Mouse (Mus musculus): Measurements from ENCODE around the gene Rxfp4. TPM values are rescaled to one million over a fixed set of nuclear protein-coding genes. Genes with fewer than 3 reads are reported as not detected.
A peak's percentile ranks its signal among the peaks of the same experiment; 100 is the strongest.

Rxfp4 gene
- polyA plus RNA-seq, 1 experiment, result not detected

DNA sequence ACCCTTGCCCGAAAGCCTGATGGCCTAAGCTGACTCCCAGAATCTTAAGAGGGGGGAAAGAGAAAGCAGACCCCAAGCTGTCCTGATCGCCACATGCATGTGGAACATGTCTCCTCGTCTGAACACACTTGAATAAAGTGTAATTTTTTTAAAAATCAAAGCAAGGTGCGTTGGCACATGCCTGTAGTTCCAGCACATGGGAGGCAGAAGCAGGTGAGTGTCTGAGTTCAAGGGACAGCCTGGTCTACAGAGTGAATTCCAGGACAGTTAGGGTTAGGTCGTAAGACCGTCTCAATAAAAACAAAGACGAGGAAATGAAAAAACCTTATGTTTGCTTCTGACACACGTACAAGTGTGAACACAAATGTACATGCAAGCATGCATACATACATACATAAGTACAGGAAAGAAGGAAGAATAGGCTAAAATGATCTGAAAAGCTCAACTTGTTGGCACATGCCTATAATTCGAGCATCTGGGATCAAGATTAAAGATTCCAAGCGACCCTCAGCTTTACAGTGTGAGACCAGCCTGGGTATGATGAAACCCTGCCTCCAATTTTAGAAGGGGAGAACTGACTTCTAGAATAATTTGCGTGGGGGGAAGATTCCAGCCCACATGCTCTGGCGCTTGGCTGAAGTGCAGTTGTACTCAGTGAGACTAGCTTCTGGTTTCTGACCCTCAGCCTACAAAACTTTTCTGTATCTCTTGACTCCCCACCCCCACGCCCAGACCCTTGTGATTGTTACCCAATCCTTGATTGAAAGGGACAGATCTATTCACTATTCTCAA is 2.0 kb downstream of the Rxfp4 start:
- no peak for DNase-seq (ENCODE audit: low read depth)
- no peak for TF ChIP-seq POLR2A (IDR thresholded peaks at IDR 0.05; ENCODE audit: borderline replicate concordance, extremely low read depth, insufficient read depth, insufficient read length, poor library complexity, severe bottlenecking)
- no peak for TF ChIP-seq CTCF (IDR thresholded peaks at IDR 0.05; ENCODE audit: borderline replicate concordance, extremely low read depth, insufficient read depth, insufficient read length)

DNA sequence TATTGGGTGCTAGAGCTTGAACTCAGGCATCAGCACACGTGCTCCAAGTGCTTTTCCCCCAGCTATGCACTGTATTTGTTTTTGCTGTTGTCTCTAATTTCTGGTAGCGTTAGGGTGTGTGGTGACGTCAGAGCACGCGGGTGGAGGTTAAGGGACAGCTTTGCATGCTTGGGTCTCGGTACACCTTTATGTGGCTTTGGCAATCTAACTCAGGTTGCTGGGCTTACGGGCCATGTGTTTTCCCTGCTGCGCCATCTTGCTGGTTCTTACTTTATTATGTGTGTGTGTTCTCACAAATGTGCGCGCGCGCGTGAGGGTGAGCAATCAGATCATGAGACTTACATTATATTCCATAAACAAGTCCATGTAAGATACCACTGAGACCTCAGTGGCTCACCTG is 3.0 kb downstream of the Rxfp4 start:
- DNase-seq (ENCODE audit: low read depth), result no peak
- TF ChIP-seq CTCF (IDR thresholded peaks at IDR 0.05; ENCODE audit: borderline replicate concordance, extremely low read depth, insufficient read depth, insufficient read length), result no peak
- no peak for TF ChIP-seq POLR2A (IDR thresholded peaks at IDR 0.05; ENCODE audit: borderline replicate concordance, extremely low read depth, insufficient read depth, insufficient read length, poor library complexity, severe bottlenecking)

DNA sequence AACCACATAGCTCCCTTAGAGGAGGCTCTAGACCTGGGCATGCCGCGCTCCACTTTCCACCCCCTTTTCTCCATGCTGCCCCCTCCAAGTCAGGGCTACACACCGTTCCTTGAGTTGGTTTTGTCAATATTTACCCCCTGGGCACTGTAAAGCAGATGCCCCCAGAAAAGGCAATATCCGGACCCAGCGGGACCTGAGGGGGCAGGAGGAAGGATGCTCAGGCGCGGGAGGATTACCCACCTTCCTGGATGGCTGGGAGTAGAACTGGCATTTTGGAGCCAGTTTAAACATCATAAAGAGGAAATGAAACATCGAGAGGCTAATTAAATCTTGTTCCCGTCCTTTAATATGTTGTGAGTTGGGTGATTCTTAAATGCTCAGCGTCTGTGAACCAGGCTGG is 3.8 kb downstream of the Rxfp4 start:
- DNase-seq (ENCODE audit: low read depth), result no peak
- no peak for TF ChIP-seq POLR2A (IDR thresholded peaks at IDR 0.05; ENCODE audit: borderline replicate concordance, extremely low read depth, insufficient read depth, insufficient read length, poor library complexity, severe bottlenecking)
- no peak for TF ChIP-seq CTCF (IDR thresholded peaks at IDR 0.05; ENCODE audit: borderline replicate concordance, extremely low read depth, insufficient read depth, insufficient read length)

DNA sequence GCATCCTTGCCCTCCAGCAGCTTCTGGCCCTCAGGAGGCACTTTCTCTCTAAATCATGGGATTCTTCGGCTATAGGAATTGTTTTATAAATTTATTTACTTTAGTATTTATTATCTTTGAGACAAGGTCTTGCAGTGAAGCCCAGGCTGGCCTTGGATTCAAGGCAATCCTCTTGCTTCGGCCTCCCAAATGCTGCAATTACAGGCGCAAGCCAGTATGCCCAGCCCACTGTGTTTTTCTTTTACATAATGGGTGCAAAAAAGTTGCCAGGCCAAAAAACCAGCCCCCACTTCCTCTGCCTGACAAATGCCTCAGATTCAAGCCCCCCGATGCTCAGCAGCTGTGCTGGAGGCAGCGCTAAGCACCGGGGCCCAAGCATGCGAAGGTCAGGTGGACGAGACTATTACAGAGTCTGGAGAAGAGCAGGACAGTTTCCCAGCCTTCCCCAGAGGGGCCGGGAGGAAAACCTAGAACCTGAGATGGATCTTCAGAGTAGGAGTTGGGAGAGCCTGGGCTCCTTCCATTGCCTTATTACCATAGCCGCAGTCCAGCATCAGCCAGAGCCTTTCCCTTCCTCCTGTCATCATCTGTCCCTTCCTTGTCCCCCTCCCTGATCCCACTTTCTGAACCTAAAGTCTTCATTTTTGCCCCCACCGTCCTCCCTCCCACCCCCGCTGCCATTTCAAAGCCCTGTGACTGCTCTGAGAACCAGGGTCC is 4.3 kb downstream of the Rxfp4 start:
- no peak for DNase-seq (ENCODE audit: low read depth)
- no peak for TF ChIP-seq POLR2A (IDR thresholded peaks at IDR 0.05; ENCODE audit: borderline replicate concordance, extremely low read depth, insufficient read depth, insufficient read length, poor library complexity, severe bottlenecking)
- TF ChIP-seq CTCF (IDR thresholded peaks at IDR 0.05; ENCODE audit: borderline replicate concordance, extremely low read depth, insufficient read depth, insufficient read length), result no peak

DNA sequence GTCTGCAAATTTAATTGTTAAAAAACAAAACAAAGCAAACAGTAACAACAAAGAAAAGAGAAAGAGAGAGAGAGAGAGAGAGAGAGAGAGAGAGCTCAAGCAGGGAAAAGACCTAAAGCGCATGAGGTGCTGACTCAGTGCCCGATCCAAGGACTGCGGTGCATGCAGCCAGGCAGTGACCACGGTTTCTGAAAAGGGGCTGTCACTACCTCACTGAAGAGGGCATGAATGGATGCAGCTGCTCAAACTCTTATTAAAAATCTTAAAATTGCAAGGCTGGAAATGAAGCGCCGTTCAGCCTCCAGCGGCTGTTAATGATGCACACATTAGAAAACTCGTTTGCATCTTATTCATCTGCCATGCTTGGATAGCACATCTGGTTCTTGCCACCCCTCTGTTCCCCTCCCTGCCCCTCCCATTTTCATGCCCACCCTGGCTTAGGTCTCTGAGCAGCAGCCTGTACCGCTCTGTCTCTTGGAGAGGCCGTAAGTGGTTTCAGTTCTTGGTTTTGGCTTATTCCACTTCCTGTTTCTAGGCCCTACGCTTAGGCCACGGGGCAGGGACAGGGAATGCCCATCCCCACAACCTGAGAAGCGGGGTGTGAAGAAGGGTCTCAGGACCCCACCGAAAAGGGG is 5.0 kb downstream of the Rxfp4 start:
- peak; percentile 50 for DNase-seq (ENCODE audit: low read depth)
- TF ChIP-seq CTCF (IDR thresholded peaks at IDR 0.05; ENCODE audit: borderline replicate concordance, extremely low read depth, insufficient read depth, insufficient read length), result no peak
- no peak for TF ChIP-seq POLR2A (IDR thresholded peaks at IDR 0.05; ENCODE audit: borderline replicate concordance, extremely low read depth, insufficient read depth, insufficient read length, poor library complexity, severe bottlenecking)

DNA sequence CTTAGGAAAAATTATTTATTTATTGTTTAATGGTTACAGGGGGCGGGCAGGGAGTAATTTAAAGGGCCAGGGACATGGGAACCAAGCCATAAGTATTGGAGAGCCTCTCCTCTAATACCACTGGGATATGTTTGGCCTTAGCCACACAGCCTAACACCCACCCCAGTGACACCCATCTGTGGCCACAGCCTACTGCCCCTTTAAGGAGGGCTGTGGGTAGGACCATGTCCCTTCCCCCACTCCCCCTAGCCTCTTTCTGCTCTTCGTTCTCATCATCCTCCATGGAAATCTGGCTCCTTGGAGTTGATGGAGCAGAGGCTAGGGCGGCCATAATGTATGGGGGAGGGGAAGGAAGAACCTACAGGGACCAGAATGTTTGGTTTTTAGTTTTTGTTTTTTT is 5.9 kb downstream of the Rxfp4 start:
- TF ChIP-seq CTCF (IDR thresholded peaks at IDR 0.05; ENCODE audit: borderline replicate concordance, extremely low read depth, insufficient read depth, insufficient read length), result no peak
- no peak for TF ChIP-seq POLR2A (IDR thresholded peaks at IDR 0.05; ENCODE audit: borderline replicate concordance, extremely low read depth, insufficient read depth, insufficient read length, poor library complexity, severe bottlenecking)
- no peak for DNase-seq (ENCODE audit: low read depth)

DNA sequence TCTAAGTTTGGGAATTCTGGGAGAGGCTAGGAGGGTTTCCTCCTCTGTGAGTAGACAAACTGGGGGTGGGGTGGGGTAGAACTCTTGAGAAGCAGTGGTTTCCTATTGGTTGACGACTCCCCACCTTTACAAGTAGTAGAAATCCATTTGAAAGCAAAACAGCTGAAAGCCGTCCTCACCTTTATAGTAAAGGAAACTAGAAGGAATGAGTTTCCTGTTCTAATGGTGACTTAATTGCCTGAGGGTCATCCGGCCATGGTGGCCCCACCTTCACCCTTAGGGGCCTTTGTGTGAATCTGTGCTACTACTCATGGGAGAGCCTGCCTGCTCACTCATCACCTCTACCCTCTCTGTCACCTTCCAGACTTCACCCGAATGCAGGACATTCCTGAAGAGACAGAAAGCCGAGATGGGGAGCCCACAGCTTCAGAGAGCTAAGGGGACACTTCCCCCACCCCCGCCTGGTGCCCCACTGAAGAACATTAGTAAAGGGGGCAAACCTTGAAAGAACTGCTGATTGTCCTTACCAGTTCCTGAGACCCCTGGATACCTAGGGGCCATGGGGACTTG is 6.4 kb downstream of the Rxfp4 start:
- no peak for DNase-seq (ENCODE audit: low read depth)
- no peak for TF ChIP-seq POLR2A (IDR thresholded peaks at IDR 0.05; ENCODE audit: borderline replicate concordance, extremely low read depth, insufficient read depth, insufficient read length, poor library complexity, severe bottlenecking)
- TF ChIP-seq CTCF (IDR thresholded peaks at IDR 0.05; ENCODE audit: borderline replicate concordance, extremely low read depth, insufficient read depth, insufficient read length), result no peak

DNA sequence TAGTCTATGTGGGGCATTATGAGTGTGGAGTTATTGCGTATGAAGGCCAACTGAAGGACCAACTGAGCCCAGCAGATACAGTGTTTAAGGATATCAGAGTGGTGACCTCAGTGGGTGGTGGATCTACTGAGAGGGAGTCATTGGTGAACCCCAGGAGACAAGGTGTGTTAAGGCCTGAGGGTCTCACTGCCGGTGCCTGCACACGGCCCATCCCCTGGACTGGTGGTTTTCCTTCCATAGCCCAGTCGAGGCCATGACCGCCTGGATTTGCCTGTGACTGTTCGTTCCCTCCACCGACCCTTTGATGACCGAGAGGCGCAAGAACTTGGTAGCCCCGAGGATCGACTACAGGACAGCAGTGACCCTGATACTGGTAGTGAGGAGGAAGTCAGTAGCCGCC is 7.0 kb downstream of the Rxfp4 start:
- TF ChIP-seq POLR2A (IDR thresholded peaks at IDR 0.05; ENCODE audit: borderline replicate concordance, extremely low read depth, insufficient read depth, insufficient read length, poor library complexity, severe bottlenecking) (no peak), CTCF (IDR thresholded peaks at IDR 0.05; ENCODE audit: borderline replicate concordance, extremely low read depth, insufficient read depth, insufficient read length) (no peak)
- DNase-seq (ENCODE audit: low read depth), result no peak

DNA sequence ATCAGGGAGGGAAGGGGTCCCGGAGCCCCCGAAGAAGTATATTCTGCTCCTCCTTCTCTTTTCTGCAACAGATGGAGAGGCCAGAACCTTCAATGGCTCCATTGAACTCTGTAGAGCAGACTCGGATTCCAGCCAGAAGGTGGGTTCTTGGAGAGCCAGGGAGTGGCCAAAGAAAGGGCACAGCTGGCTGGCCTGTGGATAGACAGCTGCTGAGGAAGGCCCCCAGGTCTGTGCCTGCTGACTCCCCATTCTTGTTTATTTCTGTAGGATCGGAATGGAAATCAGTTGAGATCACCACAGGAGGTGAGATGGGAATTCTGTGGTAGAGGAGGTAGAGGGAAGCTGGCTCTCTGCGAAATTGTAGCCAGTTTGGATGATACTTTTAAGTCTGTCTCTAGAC is 9.9 kb downstream of the Rxfp4 start:
- DNase-seq (ENCODE audit: low read depth), result no peak

DNA sequence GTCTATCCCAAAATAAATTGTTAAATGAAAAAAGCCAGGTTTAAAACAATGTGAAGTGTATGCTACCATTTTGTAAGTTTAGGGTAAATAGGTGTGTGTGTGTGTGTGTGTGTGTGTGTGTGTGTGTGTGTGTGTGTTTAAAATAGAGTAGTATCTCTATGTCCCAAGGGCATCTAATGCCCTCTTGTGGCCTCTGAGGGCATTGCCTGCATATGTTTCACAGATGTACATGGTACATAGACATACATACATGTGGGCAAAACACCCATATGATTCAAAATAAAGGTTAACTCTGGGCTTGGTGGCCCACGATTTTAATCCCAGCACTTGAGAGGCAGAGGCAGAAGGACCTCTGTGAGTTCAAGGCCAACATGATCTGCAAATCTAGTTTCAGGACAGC is 12.3 kb downstream of the Rxfp4 start:
- no peak for TF ChIP-seq POLR2A (IDR thresholded peaks at IDR 0.05; ENCODE audit: borderline replicate concordance, extremely low read depth, insufficient read depth, insufficient read length, poor library complexity, severe bottlenecking)
- peak; percentile 63 for TF ChIP-seq CTCF (IDR thresholded peaks at IDR 0.05; ENCODE audit: borderline replicate concordance, extremely low read depth, insufficient read depth, insufficient read length)
- peak; percentile 73 for DNase-seq (ENCODE audit: low read depth)

More for the DNA sequence above, 9.9 kb downstream of the Rxfp4 start:
- no peak for TF ChIP-seq POLR2A (IDR thresholded peaks at IDR 0.05; ENCODE audit: borderline replicate concordance, extremely low read depth, insufficient read depth, insufficient read length, poor library complexity, severe bottlenecking)
- no peak for TF ChIP-seq CTCF (IDR thresholded peaks at IDR 0.05; ENCODE audit: borderline replicate concordance, extremely low read depth, insufficient read depth, insufficient read length)

DNA sequence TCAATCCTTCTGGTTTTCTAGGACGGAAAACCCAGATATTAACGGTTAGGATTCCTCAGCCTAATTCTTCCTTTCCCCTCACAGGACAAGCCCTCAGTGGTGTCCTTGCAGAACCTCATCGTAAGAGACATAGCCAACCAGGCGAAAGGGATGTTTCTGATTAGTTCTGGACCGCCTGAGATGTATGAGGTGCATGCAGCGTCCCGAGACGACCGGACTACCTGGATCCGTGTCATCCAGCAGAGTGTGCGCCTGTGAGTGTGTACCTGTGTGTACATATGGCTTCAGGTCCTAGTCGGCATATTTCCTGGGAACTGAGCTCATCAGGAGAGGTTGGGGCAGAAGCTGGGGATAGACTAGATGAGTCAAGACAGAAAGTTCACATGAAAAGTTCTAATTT is 13.7 kb downstream of the Rxfp4 start:
- DNase-seq (ENCODE audit: low read depth), result no peak
- TF ChIP-seq POLR2A (IDR thresholded peaks at IDR 0.05; ENCODE audit: borderline replicate concordance, extremely low read depth, insufficient read depth, insufficient read length, poor library complexity, severe bottlenecking) (no peak), CTCF (IDR thresholded peaks at IDR 0.05; ENCODE audit: borderline replicate concordance, extremely low read depth, insufficient read depth, insufficient read length) (no peak)
